10 mouse cellular contexts compared by ENCODE assay signal in genomic region chr1:172526380-172527081, GRCm38 (mm10). TPM values are rescaled to one million over a fixed set of nuclear protein-coding genes. Genes with fewer than 3 reads are reported as not detected.
DNase-seq lines count a peak whose midpoint lies in the region; ATAC-seq and TF ChIP-seq lines count a peak whose summit lies in the region.
"Had no signal": no experiment of that assay in that cellular context is flagged by ENCODE, and none has a peak within 500 bp of the region (broad histone marks: within the 10 kb centered on the region; RNA-seq: fewer than 3 reads in every experiment).

No protein-coding gene starts in this region.

- peak; percentile 97 for DNase-seq in 416B (ENCODE audit: low read depth)
- DNase-seq in MN1 (ENCODE audit: low spot score): peak; percentile 70
- peak; percentile 59 for DNase-seq in heart, postnatal 25 days (ENCODE audit: low spot score)
- peak; percentile 63 for DNase-seq in lung, embryonic 14.5 days
- no peak for DNase-seq in embryonic facial prominence, embryonic 10.5 days (ENCODE audit: low spot score)
- no peak for DNase-seq in left cerebral cortex, postnatal 4 days
- no peak for DNase-seq in adrenal gland, postnatal 4 days (ENCODE audit: low spot score in 2 of 2)
- no peak for DNase-seq in midbrain, embryonic 10.5 days (ENCODE audit: low spot score)

- H3K4me2 ChIP-seq in lung, embryonic 14.5 days: peak overlapping the region; percentile 43
- H3K4me2 ChIP-seq: limb, embryonic 12.5 days had no signal

- H3K4me1 ChIP-seq in lung, embryonic 14.5 days (ENCODE audit: insufficient read depth): peaks cover 26% of the 10 kb centered on the region
- peaks cover 37% of the 10 kb centered on the region for H3K4me1 ChIP-seq in embryonic facial prominence, embryonic 10.5 days
- peaks cover 24% of the 10 kb centered on the region for H3K4me1 ChIP-seq in midbrain, embryonic 10.5 days

- peak overlapping the region; percentile 3; the same call in 1 of the 2 replicates for H3K4me3 ChIP-seq in lung, embryonic 14.5 days (ENCODE audit: low read depth, low read length)
- no peak overlapping the region for H3K4me3 ChIP-seq in embryonic facial prominence, embryonic 10.5 days
- no peak overlapping the region for H3K4me3 ChIP-seq in midbrain, embryonic 10.5 days
- H3K4me3 ChIP-seq: erythroblast, embryonic 14.5 days; limb, embryonic 12.5 days had no signal

- no peak overlapping the region for H3K9ac ChIP-seq in lung, embryonic 14.5 days
- H3K9ac ChIP-seq: limb, embryonic 12.5 days had no signal

- H3K27ac ChIP-seq in lung, embryonic 14.5 days (ENCODE audit: low read depth): peak overlapping the region; percentile 80
- no peak overlapping the region for H3K27ac ChIP-seq in embryonic facial prominence, embryonic 10.5 days (replicated peaks)
- H3K27ac ChIP-seq in midbrain, embryonic 10.5 days (replicated peaks): no peak overlapping the region
- H3K27ac ChIP-seq: limb, embryonic 12.5 days had no signal

- WGBS in lung, embryonic 14.5 days: 48% methylated on average over 23 of the region's 23 CpGs
- WGBS in embryonic facial prominence, embryonic 10.5 days: 76% methylated on average over 23 of the region's 23 CpGs
- 74% methylated on average over 23 of the region's 23 CpGs for WGBS in midbrain, embryonic 10.5 days

- H3K36me3 ChIP-seq in lung, embryonic 14.5 days (ENCODE audit: insufficient read depth): no peaks in the 10 kb centered on the region
- H3K36me3 ChIP-seq in embryonic facial prominence, embryonic 10.5 days (replicated peaks): no peaks in the 10 kb centered on the region
- no peaks in the 10 kb centered on the region for H3K36me3 ChIP-seq in midbrain, embryonic 10.5 days
- H3K36me3 ChIP-seq: limb, embryonic 12.5 days had no signal

- intact Hi-C loops in heart, postnatal 25 days (cut with DNase I): loop anchor here (5.0 kb wide), 1 partner anchor 34 kb away; no protein-coding TSS in a partner anchor
- intact Hi-C loops in left cerebral cortex, postnatal 4 days (cut with DNase I): loop anchor here (5.0 to 10.0 kb wide), 2 partner anchors 106 to 848 kb away; partner anchors contain the start of gene Dusp23

- no peaks in the 10 kb centered on the region for H3K27me3 ChIP-seq in lung, embryonic 14.5 days (ENCODE audit: insufficient read depth, low read length)
- peaks cover 47% of the 10 kb centered on the region for H3K27me3 ChIP-seq in embryonic facial prominence, embryonic 10.5 days (replicated peaks; ENCODE audit: low read depth, poor library complexity, severe bottlenecking)
- peaks cover 60% of the 10 kb centered on the region for H3K27me3 ChIP-seq in midbrain, embryonic 10.5 days (ENCODE audit: low read depth, poor library complexity, severe bottlenecking)

- TF ChIP-seq CTCF in lung, embryonic 14.5 days (IDR thresholded peaks at IDR 0.05; ENCODE audit: low read depth): no peak

- ATAC-seq in lung, embryonic 14.5 days (ENCODE audit: insufficient read depth): no peak

- no peaks in the 10 kb centered on the region for H3K9me3 ChIP-seq in lung, embryonic 14.5 days (ENCODE audit: low read depth, low read length)
- no peaks in the 10 kb centered on the region for H3K9me3 ChIP-seq in embryonic facial prominence, embryonic 10.5 days
- no peaks in the 10 kb centered on the region for H3K9me3 ChIP-seq in midbrain, embryonic 10.5 days (replicated peaks)
- H3K9me3 ChIP-seq: limb, embryonic 12.5 days had no signal

RNA-seq across cellular contexts. Expression of gene Cfap45, which starts 5.9 kb away (rescaled TPM):
- under 1 TPM; 0.34 to 0.39 TPM for total RNA-seq in heart, postnatal 25 days (2021)
- polyA plus RNA-seq in lung, embryonic 14.5 days (2014; fragmentation: Nextera tagmentation; extraction: Ambion mirVana): 4.2 and 5.1 TPM in 2 replicates
- 1.3 TPM in 2 replicates for polyA plus RNA-seq in embryonic facial prominence, embryonic 10.5 days (2016; fragmentation: Nextera tagmentation; extraction: Ambion mirVana)
- 1 to 10 TPM; 2.3 to 2.5 TPM for total RNA-seq in left cerebral cortex, postnatal 4 days (2021)
- total RNA-seq in adrenal gland, postnatal 4 days (2021): 1 to 10 TPM; 2.0 to 2.1 TPM
- 1.0 and 1.7 TPM in 2 replicates for polyA plus RNA-seq in midbrain, embryonic 10.5 days (2016; fragmentation: Nextera tagmentation; extraction: Ambion mirVana)

RNA-seq across cellular contexts. Expression of gene Tagln2, which starts 26.7 kb away (rescaled TPM):
- 10 to 100 TPM; 75.4 to 87.9 TPM for total RNA-seq in heart, postnatal 25 days (2021)
- polyA plus RNA-seq in lung, embryonic 14.5 days (2014; fragmentation: Nextera tagmentation; extraction: Ambion mirVana): 395 and 407 TPM in 2 replicates
- 75.1 and 82.5 TPM in 2 replicates for polyA plus RNA-seq in embryonic facial prominence, embryonic 10.5 days (2016; fragmentation: Nextera tagmentation; extraction: Ambion mirVana)
- total RNA-seq in left cerebral cortex, postnatal 4 days (2021): 10 to 100 TPM; 22.8 to 29.5 TPM
- total RNA-seq in adrenal gland, postnatal 4 days (2021): 100 to 1,000 TPM; 143 to 153 TPM
- 70.8 and 79.2 TPM in 2 replicates for polyA plus RNA-seq in midbrain, embryonic 10.5 days (2016; fragmentation: Nextera tagmentation; extraction: Ambion mirVana)

RNA-seq across cellular contexts. Expression of gene Vsig8, which starts 29.2 kb away (rescaled TPM):
- not detected for total RNA-seq in heart, postnatal 25 days (2021)
- 0.24 TPM in 1 of 2 replicates, not detected in the other for polyA plus RNA-seq in lung, embryonic 14.5 days (2014; fragmentation: Nextera tagmentation; extraction: Ambion mirVana)
- 0.12 TPM in 1 of 2 replicates, not detected in the other for polyA plus RNA-seq in embryonic facial prominence, embryonic 10.5 days (2016; fragmentation: Nextera tagmentation; extraction: Ambion mirVana)
- not detected for total RNA-seq in left cerebral cortex, postnatal 4 days (2021)
- total RNA-seq in adrenal gland, postnatal 4 days (2021): under 1 TPM in 1 of 2 experiments, not detected in 1; 0.17 TPM
- 0.17 TPM in 1 of 2 replicates, not detected in the other for polyA plus RNA-seq in midbrain, embryonic 10.5 days (2016; fragmentation: Nextera tagmentation; extraction: Ambion mirVana)
- polyA plus RNA-seq: erythroblast, embryonic 14.5 days; limb, embryonic 12.5 days had no signal

RNA-seq across cellular contexts. Expression of gene Igsf9, which starts 44.9 kb away (rescaled TPM):
- under 1 TPM; 0.25 to 0.55 TPM for total RNA-seq in heart, postnatal 25 days (2021)
- 23.5 and 26.0 TPM in 2 replicates for polyA plus RNA-seq in lung, embryonic 14.5 days (2014; fragmentation: Nextera tagmentation; extraction: Ambion mirVana)
- polyA plus RNA-seq in embryonic facial prominence, embryonic 10.5 days (2016; fragmentation: Nextera tagmentation; extraction: Ambion mirVana): 92.8 and 95.9 TPM in 2 replicates
- 10 to 100 TPM; 57.2 to 67.9 TPM for total RNA-seq in left cerebral cortex, postnatal 4 days (2021)
- total RNA-seq in adrenal gland, postnatal 4 days (2021): 10 to 100 TPM in 1 of 2 experiments, 1 to 10 TPM in 1; 6.0 to 10.6 TPM
- 76.2 and 95.8 TPM in 2 replicates for polyA plus RNA-seq in midbrain, embryonic 10.5 days (2016; fragmentation: Nextera tagmentation; extraction: Ambion mirVana)
- polyA plus RNA-seq: erythroblast, embryonic 14.5 days had no signal

RNA-seq across cellular contexts. Expression of gene Slamf9, which starts 51.4 kb away (rescaled TPM):
- total RNA-seq in heart, postnatal 25 days (2021): 1 to 10 TPM; 1.3 TPM
- 0.32 and 1.0 TPM in 2 replicates for polyA plus RNA-seq in lung, embryonic 14.5 days (2014; fragmentation: Nextera tagmentation; extraction: Ambion mirVana)
- polyA plus RNA-seq in embryonic facial prominence, embryonic 10.5 days (2016; fragmentation: Nextera tagmentation; extraction: Ambion mirVana): not detected in 2 replicates
- under 1 TPM in 1 of 2 experiments, not detected in 1; 0.26 TPM for total RNA-seq in left cerebral cortex, postnatal 4 days (2021)
- total RNA-seq in adrenal gland, postnatal 4 days (2021): 1 to 10 TPM; 1.1 to 1.2 TPM
- 0.09 and 0.16 TPM in 2 replicates for polyA plus RNA-seq in midbrain, embryonic 10.5 days (2016; fragmentation: Nextera tagmentation; extraction: Ambion mirVana)
- polyA plus RNA-seq: erythroblast, embryonic 14.5 days had no signal

Comparison
In these comparisons a context has a peak if more than half of its experiments do, and no peak if none do; other contexts are left out.
1. DNase-seq: peak in 416B (single experiment), MN1 (single experiment), heart, postnatal 25 days (single experiment) and lung, embryonic 14.5 days (single experiment); none in embryonic facial prominence, embryonic 10.5 days (single experiment), left cerebral cortex, postnatal 4 days (single experiment), adrenal gland, postnatal 4 days (0 of 2) and midbrain, embryonic 10.5 days (single experiment).